Mouse (Mus musculus): ENCODE results near the gene Usp5. TPM values are rescaled to one million over a fixed set of nuclear protein-coding genes. Genes with fewer than 3 reads are reported as not detected.
"Not testable (repeated sequence)": the region's sequence is repeated elsewhere in the genome, so short reads cannot be mapped to it uniquely, and the experiment has no call there.

Usp5 gene
- polyA plus RNA-seq, 1 experiment from 2014 or later = 214 TPM

- Histone ChIP-seq H3K4me2 (replicated peaks) (peak overlapping the region; percentile 92), H3K9ac (replicated peaks) (peak overlapping the region; percentile 58), H3K27me3 (no peaks in the 10 kb centered on the region), H3K4me3 (peak overlapping the region; percentile 52), H3K9me3 (no peaks in the 10 kb centered on the region), H3K4me1 (peaks cover 52% of the 10 kb centered on the region), H3K27ac (replicated peaks) (peak overlapping the region; percentile 78), H3K36me3 (peaks cover 22% of the 10 kb centered on the region)
- ATAC-seq (ENCODE audit: low FRiP score, low read depth) = peak; percentile 20
- under 1% methylated on average over 35 of the region's 35 CpGs for WGBS
Observed at GRCm38 (mm10) chr6:124809052-124809774, 20.1 kb downstream of the Usp5 start.

DNA sequence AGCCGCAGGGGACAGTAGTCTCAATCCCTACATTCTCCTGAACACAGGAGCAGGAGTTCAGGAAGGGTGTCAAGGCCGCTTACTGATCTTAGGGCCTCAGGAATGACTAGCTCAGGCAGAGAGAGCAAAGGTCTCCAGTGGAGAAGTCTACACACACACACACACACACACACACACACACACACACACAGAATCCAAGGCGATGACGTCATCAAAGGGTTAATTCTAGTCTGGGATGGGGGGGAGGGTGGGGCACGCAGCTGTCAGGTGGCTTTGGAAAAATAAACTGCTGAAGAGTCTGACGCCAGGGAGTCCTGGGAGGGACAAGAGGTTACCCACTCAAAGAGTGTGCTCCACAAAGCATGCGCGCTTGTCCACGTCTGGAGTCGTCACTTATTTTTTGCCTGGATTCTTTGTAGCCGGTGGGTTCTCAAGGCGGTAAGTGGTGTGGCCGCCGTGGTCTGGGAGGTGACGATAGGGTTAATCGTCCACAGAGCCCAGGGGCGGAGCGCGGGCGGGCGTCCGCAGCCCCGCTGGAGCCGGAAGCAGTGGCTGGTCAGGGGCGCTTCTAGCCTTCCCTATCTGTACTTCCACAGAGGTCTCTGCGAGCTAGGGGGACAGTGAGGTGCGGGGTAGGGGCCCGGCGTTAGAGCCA lies 20.8 kb downstream of the Usp5 start, which contains the start of gene Spsb2:
Gene Spsb2, plus strand, starts transcription at position 304 of the 655 bp plus-strand sequence.
- Histone ChIP-seq H3K4me1 (peaks cover 50% of the 10 kb centered on the region), H3K36me3 (peaks cover 22% of the 10 kb centered on the region)
- WGBS = 4% methylated on average over 29 of the region's 29 CpGs

DNA sequence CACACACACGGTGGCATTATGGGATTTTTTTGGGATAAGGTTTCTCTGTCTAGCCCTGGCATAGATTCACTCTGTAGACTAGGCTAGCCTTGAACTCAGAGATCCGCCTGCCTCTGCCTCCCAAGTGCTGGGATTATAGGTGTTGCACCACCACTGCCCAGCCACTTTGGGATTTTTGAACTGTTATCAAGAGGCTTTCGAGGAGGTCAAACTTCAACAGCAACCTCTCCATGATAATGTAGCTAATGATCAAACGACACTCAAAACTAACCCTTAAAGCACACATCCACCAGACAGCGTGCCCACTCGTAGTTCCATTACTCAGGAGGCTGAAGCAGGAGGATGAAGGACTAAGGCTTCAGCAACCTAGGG lies 21.3 kb downstream of the Usp5 start:
- Histone ChIP-seq H3K9me3 (no peaks in the 10 kb centered on the region), H3K36me3 (peaks cover 22% of the 10 kb centered on the region), H3K27ac (replicated peaks) (0 out of 2 replicates have a peak overlapping the region, but pooled peaks have one; percentile 78), H3K4me3 (peak overlapping the region; percentile 52), H3K4me1 (peaks cover 46% of the 10 kb centered on the region), H3K9ac (replicated peaks) (peak overlapping the region; percentile 58), H3K4me2 (replicated peaks) (peak overlapping the region; percentile 92), H3K27me3 (no peaks in the 10 kb centered on the region)
- WGBS = 81% methylated on average over 6 of the region's 6 CpGs
- ATAC-seq (ENCODE audit: low FRiP score, low read depth) = no peak

More for the DNA sequence above, 20.8 kb downstream of the Usp5 start, which contains the start of gene Spsb2:
- H3K9ac ChIP-seq (replicated peaks) = peak within 1 kb of the TSS; percentile 58
- H3K4me2 ChIP-seq (replicated peaks) = peak within 1 kb of the TSS; percentile 92
- ATAC-seq (ENCODE audit: low FRiP score, low read depth) = peak; percentile 14
- peak within 1 kb of the TSS; percentile 52 for H3K4me3 ChIP-seq
- H3K9me3 ChIP-seq = no peaks in the 10 kb centered on the region
- H3K27me3 ChIP-seq = no peaks in the 10 kb centered on the region
- peak within 1 kb of the TSS; percentile 78 for H3K27ac ChIP-seq (replicated peaks)

GRCm38 (mm10) chr6:124807366-124807765 lies 21.9 kb downstream of the Usp5 start:
- no peak for ATAC-seq (ENCODE audit: low FRiP score, low read depth)
- H3K4me2 ChIP-seq (replicated peaks) = no peak overlapping the region
- H3K4me1 ChIP-seq = peaks cover 40% of the 10 kb centered on the region
- H3K27ac ChIP-seq (replicated peaks) = no peak overlapping the region
- peaks cover 21% of the 10 kb centered on the region for H3K36me3 ChIP-seq
- H3K27me3 ChIP-seq = 0 out of 2 replicates have a peak, but pooled peaks cover 3% of the 10 kb centered on the region
- H3K9me3 ChIP-seq = no peaks in the 10 kb centered on the region
- 92% methylated on average over 4 of the region's 4 CpGs for WGBS
- no peak overlapping the region for H3K4me3 ChIP-seq
- H3K9ac ChIP-seq (replicated peaks) = no peak overlapping the region

DNA sequence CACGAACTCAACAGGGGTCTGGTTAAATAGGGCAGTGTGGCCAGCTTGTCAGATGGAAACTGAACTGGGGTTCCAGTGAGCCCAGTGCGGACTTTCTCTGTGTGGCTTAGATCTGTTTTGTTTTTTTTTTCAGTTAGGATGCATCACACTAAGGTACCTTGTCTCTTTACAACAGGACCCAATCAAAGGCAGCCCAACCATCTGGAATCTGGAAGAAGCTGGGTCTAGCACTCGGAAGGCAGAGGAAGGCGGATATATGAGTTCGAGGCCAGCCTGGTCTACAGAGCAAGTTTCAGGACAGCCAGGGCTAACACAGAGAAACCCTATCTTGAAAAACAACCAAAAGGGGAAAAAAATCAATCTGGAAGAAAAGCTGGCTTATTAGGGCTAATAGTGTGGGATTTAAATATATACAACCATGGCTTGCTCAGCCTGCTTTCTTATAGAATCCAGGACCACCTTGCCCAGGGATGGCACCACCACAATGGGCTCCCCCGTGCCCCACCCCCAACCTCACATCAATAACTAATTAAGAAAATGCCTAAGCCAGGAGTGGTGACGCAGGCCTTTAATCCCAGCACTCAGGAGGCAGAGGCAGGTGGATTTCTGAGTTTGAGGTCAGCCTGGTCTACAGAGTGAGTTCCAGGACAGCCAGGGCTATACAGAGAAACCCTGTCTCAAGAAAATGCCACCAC lies 22.7 kb downstream of the Usp5 start:
- H3K9me3 ChIP-seq = no peaks in the 10 kb centered on the region
- H3K27ac ChIP-seq (replicated peaks) = peak overlapping the region; percentile 75
- no peak overlapping the region for H3K9ac ChIP-seq (replicated peaks)
- no peak overlapping the region for H3K4me3 ChIP-seq
- peaks cover 13% of the 10 kb centered on the region for H3K36me3 ChIP-seq
- H3K4me1 ChIP-seq = peaks cover 36% of the 10 kb centered on the region
- peak overlapping the region; percentile 71 for H3K4me2 ChIP-seq (replicated peaks)
- WGBS = 77% methylated on average over 7 of the region's 7 CpGs
- no peak for ATAC-seq (ENCODE audit: low FRiP score, low read depth)
- H3K27me3 ChIP-seq = 0 out of 2 replicates have a peak, but pooled peaks cover 3% of the 10 kb centered on the region

- ATAC-seq (ENCODE audit: low FRiP score, low read depth) = peak; percentile 80
- peak overlapping the region; percentile 75 for H3K27ac ChIP-seq (replicated peaks)
- WGBS = 2% methylated on average over 34 of the region's 34 CpGs
Observed at GRCm38 (mm10) chr6:124805341-124806321, 23.7 kb downstream of the Usp5 start.

GRCm38 (mm10) chr6:124804341-124804740 lies 24.9 kb downstream of the Usp5 start:
- ATAC-seq (ENCODE audit: low FRiP score, low read depth) = no peak

More at GRCm38 (mm10) chr6:124805341-124806321, 23.7 kb downstream of the Usp5 start:
- Histone ChIP-seq H3K9me3 (no peaks in the 10 kb centered on the region), H3K4me2 (replicated peaks) (peak overlapping the region; percentile 71), H3K9ac (replicated peaks) (peak overlapping the region; percentile 44; the same call in 1 of the 2 replicates), H3K4me3 (peak overlapping the region; percentile 39), H3K27me3 (0 out of 2 replicates have a peak, but pooled peaks cover 3% of the 10 kb centered on the region), H3K4me1 (peaks cover 36% of the 10 kb centered on the region), H3K36me3 (peaks cover 5% of the 10 kb centered on the region; the same call in 1 of the 2 replicates)

GRCm38 (mm10) chr6:124803691-124804090 lies 25.6 kb downstream of the Usp5 start:
- H3K4me1 ChIP-seq = peaks cover 19% of the 10 kb centered on the region
- not testable (repeated sequence) for H3K4me2 ChIP-seq (replicated peaks)
- WGBS = 95% methylated on average over 4 of the region's 4 CpGs

More at GRCm38 (mm10) chr6:124804341-124804740, 24.9 kb downstream of the Usp5 start:
- no peak overlapping the region for H3K4me2 ChIP-seq (replicated peaks)
- WGBS = 93% methylated on average over 3 of the region's 3 CpGs
- H3K9ac ChIP-seq (replicated peaks) = no peak overlapping the region
- H3K4me1 ChIP-seq = peaks cover 26% of the 10 kb centered on the region
- H3K4me3 ChIP-seq = no peak overlapping the region
- H3K27me3 ChIP-seq = 0 out of 2 replicates have a peak, but pooled peaks cover 3% of the 10 kb centered on the region
- H3K9me3 ChIP-seq = no peaks in the 10 kb centered on the region
- H3K36me3 ChIP-seq = no peaks in the 10 kb centered on the region
- H3K27ac ChIP-seq (replicated peaks) = no peak overlapping the region

DNA sequence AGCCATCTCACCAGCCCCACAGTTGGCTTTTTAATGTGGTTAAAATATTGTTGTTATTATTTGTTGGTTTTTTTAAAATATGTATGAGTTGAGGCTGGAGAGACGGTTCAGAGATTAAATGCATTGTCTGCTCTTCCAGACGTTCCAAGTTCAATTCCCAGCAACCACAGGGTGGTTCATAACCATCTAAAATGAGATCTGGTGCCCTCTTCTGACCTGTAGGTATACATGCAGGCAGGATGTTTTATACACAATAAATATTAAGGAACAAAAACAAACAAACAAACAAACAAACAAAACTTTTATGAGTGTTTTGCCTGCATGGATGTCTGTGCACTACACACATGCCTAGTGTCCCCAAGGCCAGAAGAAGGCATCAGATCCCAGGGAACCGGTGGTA lies 26.2 kb downstream of the Usp5 start:
- Histone ChIP-seq H3K36me3 (no peaks in the 10 kb centered on the region), H3K4me2 (replicated peaks) (no peak overlapping the region), H3K27ac (replicated peaks) (no peak overlapping the region), H3K27me3 (0 out of 2 replicates have a peak, but pooled peaks cover 3% of the 10 kb centered on the region), H3K4me3 (no peak overlapping the region), H3K9ac (replicated peaks) (no peak overlapping the region), H3K4me1 (peaks cover 13% of the 10 kb centered on the region), H3K9me3 (no peaks in the 10 kb centered on the region)
- 83% methylated on average over 3 of the region's 3 CpGs for WGBS
- no peak for ATAC-seq (ENCODE audit: low FRiP score, low read depth)

More at GRCm38 (mm10) chr6:124803691-124804090, 25.6 kb downstream of the Usp5 start:
- H3K9ac ChIP-seq (replicated peaks); ATAC-seq (ENCODE audit: low FRiP score, low read depth); H3K4me3 ChIP-seq; H3K9me3 ChIP-seq; H3K27me3 ChIP-seq; H3K27ac ChIP-seq (replicated peaks); H3K36me3 ChIP-seq: not testable (repeated sequence)

GRCm38 (mm10) chr6:124802400-124802799 lies 26.9 kb downstream of the Usp5 start:
- H3K9ac ChIP-seq (replicated peaks); H3K4me3 ChIP-seq; H3K27me3 ChIP-seq; H3K9me3 ChIP-seq; ATAC-seq (ENCODE audit: low FRiP score, low read depth); H3K27ac ChIP-seq (replicated peaks); H3K36me3 ChIP-seq; H3K4me2 ChIP-seq (replicated peaks): not testable (repeated sequence)
- WGBS = 21% methylated on average over 5 of the region's 9 CpGs
- H3K4me1 ChIP-seq = peaks cover 12% of the 10 kb centered on the region

- no peak for ATAC-seq (ENCODE audit: low FRiP score, low read depth)
- H3K27me3 ChIP-seq = no peaks in the 10 kb centered on the region
- WGBS = 83% methylated on average over 2 of the region's 2 CpGs
- no peaks in the 10 kb centered on the region for H3K4me1 ChIP-seq
- H3K36me3 ChIP-seq = no peaks in the 10 kb centered on the region
- H3K27ac ChIP-seq (replicated peaks) = no peak overlapping the region
- H3K9me3 ChIP-seq = no peaks in the 10 kb centered on the region
- no peak overlapping the region for H3K9ac ChIP-seq (replicated peaks)
- no peak overlapping the region for H3K4me2 ChIP-seq (replicated peaks)
- H3K4me3 ChIP-seq = no peak overlapping the region
Observed at GRCm38 (mm10) chr6:124796200-124796599, 33.1 kb downstream of the Usp5 start.

All from midbrain, embryonic 12.5 days (tissue).